Mouse (Mus musculus) heart, embryonic 16.5 days (tissue): ENCODE data around the gene Hbs1l. TPM values are rescaled to one million over a fixed set of nuclear protein-coding genes. Genes with fewer than 3 reads are reported as not detected.

Experiments used
- ATAC-seq: fragments of 200-750 bp; cut with Nextera tagmentation; replicated peaks from 2 replicates; pipeline ENCODE4 v1.8.0; 2017; ENCODE audit warnings: moderate number of reproducible peaks; ENCODE audit not compliant: insufficient read depth, low FRiP score; ENCODE audit errors: extremely low read depth
- H3K27ac ChIP-seq: fragments of 300-500 bp; sonication (generic); 2 replicates; pipeline ENCODE4 v1.5.1; 2014; ENCODE audit warnings: mild to moderate bottlenecking, low read length, control low read depth, moderate library complexity
- H3K27me3 ChIP-seq: fragments of 300-500 bp; sonication (generic); 2 replicates; pipeline ENCODE4 v1.6.1; 2014; ENCODE audit warnings: low read length, mixed read lengths; ENCODE audit not compliant: control insufficient read depth, insufficient read depth
- H3K36me3 ChIP-seq: fragments of 300-500 bp; sonication (generic); 2 replicates; pipeline ENCODE4 v1.6.1; 2014; ENCODE audit not compliant: control insufficient read depth, insufficient read depth
- H3K4me1 ChIP-seq: fragments of 300-500 bp; sonication (generic); 2 replicates; pipeline ENCODE4 v1.6.1; 2014; ENCODE audit warnings: low read length, mixed read lengths; ENCODE audit not compliant: control insufficient read depth, insufficient read depth
- H3K4me2 ChIP-seq: fragments of 300-500 bp; sonication (generic); 2 replicates; pipeline ENCODE4 v1.6.1; 2014; ENCODE audit warnings: low read depth, mild to moderate bottlenecking, control low read depth, low read length
- H3K4me3 ChIP-seq: fragments of 300-500 bp; sonication (generic); 2 replicates; pipeline ENCODE4 v1.5.1; 2014; ENCODE audit warnings: mild to moderate bottlenecking, control low read depth, low read length
- H3K9ac ChIP-seq: fragments of 300-500 bp; sonication (generic); 2 replicates; pipeline ENCODE4 v1.6.1; 2014; ENCODE audit warnings: low read length, control low read depth
- H3K9me3 ChIP-seq: fragments of 300-500 bp; sonication (generic); replicated peaks from 2 replicates; pipeline ENCODE4 v1.6.1; 2016; ENCODE audit warnings: low read length; ENCODE audit not compliant: control insufficient read depth
- WGBS: fragments of 180-500 bp; shearing (Covaris S2); extraction: QIAGEN DNeasy Blood & Tissue Kit; methylation state at CpG from one replicate; pipeline ENCODE4 v1.1.7; 2014; 5-methylcytosine and 5-hydroxymethylcytosine counted together
- polyA plus RNA-seq: library from polyadenylated mRNA; unstranded; fragments of >200 nt; fragmentation: Nextera tagmentation; extraction: Ambion mirVana; gene quantifications from 2 replicates; pipeline ENCODE4 v1.2.1, GENCODE M21; 2015

Gene Hbs1l
- polyA plus RNA-seq, 1 experiment from 2014 or later = 73.1 TPM

DNA sequence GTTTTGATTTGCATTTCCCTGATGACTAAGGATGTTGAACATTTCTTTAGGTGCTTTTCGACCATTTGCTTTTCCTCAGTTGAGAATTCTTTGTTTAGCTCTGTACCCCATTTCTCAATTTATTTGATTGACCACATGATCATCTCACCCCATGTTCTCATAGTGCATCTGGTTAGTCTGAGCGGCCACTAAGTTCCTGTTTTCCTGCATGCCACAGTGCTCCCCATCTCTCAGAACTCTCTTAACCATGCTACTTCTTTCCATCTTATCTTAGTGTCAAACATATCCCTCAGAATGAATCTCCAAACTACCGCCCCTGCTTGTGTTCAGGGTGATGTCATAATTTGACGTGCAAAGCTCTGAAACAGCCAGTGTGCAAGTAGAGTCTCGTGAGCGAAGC, 30.6 kb downstream of the Hbs1l start:
- no peak overlapping the region for H3K4me2 ChIP-seq
- H3K4me3 ChIP-seq = no peak overlapping the region
- WGBS = 87% methylated on average over 6 of the region's 6 CpGs
- H3K9ac ChIP-seq = no peak overlapping the region
- H3K27me3 ChIP-seq = no peaks in the 10 kb centered on the region
- H3K27ac ChIP-seq = no peak overlapping the region
- no peak for ATAC-seq
- H3K36me3 ChIP-seq = peaks cover 3% of the 10 kb centered on the region; the same call in 1 of the 2 replicates
- H3K4me1 ChIP-seq = peaks cover 11% of the 10 kb centered on the region
- H3K9me3 ChIP-seq = no peaks in the 10 kb centered on the region

GRCm38 (mm10) chr10:21327605-21328135, 31.9 kb downstream of the Hbs1l start:
- Histone ChIP-seq H3K27me3 (no peaks in the 10 kb centered on the region), H3K4me1 (peaks cover 11% of the 10 kb centered on the region), H3K27ac (peak overlapping the region; percentile 57), H3K4me3 (no peak overlapping the region), H3K9me3 (no peaks in the 10 kb centered on the region), H3K9ac (no peak overlapping the region), H3K36me3 (peaks cover 11% of the 10 kb centered on the region; the same call in 1 of the 2 replicates), H3K4me2 (peak overlapping the region; percentile 21; the same call in 1 of the 2 replicates)
- WGBS = 32% methylated on average over 7 of the region's 7 CpGs
- no peak; the same call in 1 of the 2 replicates for ATAC-seq

- 54% methylated on average over 7 of the region's 7 CpGs for WGBS
- Histone ChIP-seq H3K27ac (0 out of 2 replicates have a peak overlapping the region, but pooled peaks have one; percentile 25), H3K9ac (no peak overlapping the region), H3K4me3 (no peak overlapping the region), H3K4me1 (0 out of 2 replicates have a peak, but pooled peaks cover 2% of the 10 kb centered on the region), H3K27me3 (no peaks in the 10 kb centered on the region), H3K36me3 (peaks cover 24% of the 10 kb centered on the region), H3K9me3 (0 out of 2 replicates have a peak, but pooled peaks cover 2% of the 10 kb centered on the region), H3K4me2 (no peak overlapping the region)
- ATAC-seq = peak; percentile 49; the same call in 1 of the 2 replicates
Observed at GRCm38 (mm10) chr10:21334349-21335105, 38.7 kb downstream of the Hbs1l start.

GRCm38 (mm10) chr10:21335534-21335933, 39.8 kb downstream of the Hbs1l start:
- WGBS = 84% methylated on average over 5 of the region's 5 CpGs
- H3K9ac ChIP-seq = no peak overlapping the region
- peaks cover 24% of the 10 kb centered on the region for H3K36me3 ChIP-seq
- no peak overlapping the region for H3K4me2 ChIP-seq
- ATAC-seq = no peak
- H3K9me3 ChIP-seq = 0 out of 2 replicates have a peak, but pooled peaks cover 2% of the 10 kb centered on the region
- H3K27ac ChIP-seq = no peak overlapping the region
- H3K27me3 ChIP-seq = no peaks in the 10 kb centered on the region
- no peak overlapping the region for H3K4me3 ChIP-seq
- H3K4me1 ChIP-seq = 0 out of 2 replicates have a peak, but pooled peaks cover 2% of the 10 kb centered on the region

GRCm38 (mm10) chr10:21337191-21337590, 41.4 kb downstream of the Hbs1l start:
- H3K36me3 ChIP-seq = peaks cover 21% of the 10 kb centered on the region
- 0 out of 2 replicates have a peak, but pooled peaks cover 2% of the 10 kb centered on the region for H3K9me3 ChIP-seq
- ATAC-seq = no peak
- H3K4me2 ChIP-seq = no peak overlapping the region
- H3K27ac ChIP-seq = no peak overlapping the region
- H3K4me1 ChIP-seq = 0 out of 2 replicates have a peak, but pooled peaks cover 2% of the 10 kb centered on the region
- WGBS = 64% methylated on average over 2 of the region's 2 CpGs
- no peak overlapping the region for H3K9ac ChIP-seq
- H3K4me3 ChIP-seq = no peak overlapping the region
- H3K27me3 ChIP-seq = no peaks in the 10 kb centered on the region

DNA sequence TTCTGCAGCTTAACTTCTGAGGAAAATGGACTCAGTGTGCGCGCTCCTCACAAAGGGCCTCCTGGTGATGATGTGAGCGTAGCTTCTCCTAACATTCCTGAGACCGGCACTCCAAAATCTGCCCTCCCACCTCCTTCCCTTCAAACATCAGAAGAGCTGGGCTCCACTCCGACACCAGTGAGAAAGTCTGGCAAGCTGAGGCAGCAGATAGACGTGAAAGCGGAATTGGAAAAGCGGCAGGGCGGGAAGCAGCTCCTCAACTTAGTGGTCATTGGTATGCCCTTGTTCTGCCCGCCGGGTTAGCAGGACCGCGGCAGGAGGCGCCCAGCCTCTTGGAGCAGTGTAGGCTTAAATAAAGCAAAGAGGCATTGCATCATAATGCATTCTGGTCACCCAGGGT, 45.9 kb downstream of the Hbs1l start:
- Histone ChIP-seq H3K9ac (no peak overlapping the region), H3K9me3 (0 out of 2 replicates have a peak, but pooled peaks cover 2% of the 10 kb centered on the region), H3K27me3 (no peaks in the 10 kb centered on the region), H3K4me1 (no peaks in the 10 kb centered on the region), H3K36me3 (peaks cover 32% of the 10 kb centered on the region), H3K27ac (no peak overlapping the region), H3K4me2 (no peak overlapping the region), H3K4me3 (no peak overlapping the region)
- no peak for ATAC-seq
- WGBS = 86% methylated on average over 14 of the region's 14 CpGs

DNA sequence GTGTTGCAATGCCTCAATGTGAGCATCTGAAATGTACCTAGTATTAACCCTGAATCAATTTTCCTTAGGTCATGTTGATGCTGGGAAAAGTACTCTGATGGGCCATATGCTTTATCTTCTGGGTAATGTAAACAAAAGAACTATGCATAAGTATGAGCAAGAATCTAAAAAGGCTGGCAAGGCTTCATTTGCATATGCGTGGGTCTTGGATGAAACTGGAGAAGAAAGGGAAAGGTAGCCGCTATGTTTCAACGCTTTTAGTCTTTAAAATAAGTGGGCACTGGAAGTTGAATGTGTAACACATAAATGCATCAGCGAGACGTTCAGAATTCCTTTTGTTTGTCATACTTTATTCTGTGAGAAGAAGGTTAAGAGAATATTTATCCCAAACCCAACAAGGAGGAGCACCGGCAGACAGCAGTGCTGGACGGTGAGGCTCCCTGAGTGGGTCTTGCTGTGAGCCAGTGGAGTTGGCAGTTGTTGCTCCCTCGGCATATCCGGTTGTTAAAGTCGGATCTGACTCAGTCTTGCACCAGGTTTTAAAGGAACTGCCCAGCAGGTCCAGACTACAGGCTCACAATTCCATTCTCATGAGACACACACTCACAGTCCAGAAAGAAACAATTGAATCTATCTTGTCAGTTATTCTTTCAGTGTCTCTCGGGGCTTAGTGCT, 46.7 kb downstream of the Hbs1l start:
- Histone ChIP-seq H3K4me2 (no peak overlapping the region), H3K9ac (no peak overlapping the region), H3K4me3 (no peak overlapping the region), H3K4me1 (no peaks in the 10 kb centered on the region), H3K36me3 (peaks cover 25% of the 10 kb centered on the region), H3K27me3 (no peaks in the 10 kb centered on the region), H3K27ac (no peak overlapping the region), H3K9me3 (no peaks in the 10 kb centered on the region)
- WGBS = 92% methylated on average over 11 of the region's 11 CpGs
- ATAC-seq = no peak

- Histone ChIP-seq H3K27me3 (no peaks in the 10 kb centered on the region), H3K27ac (no peak overlapping the region), H3K4me1 (no peaks in the 10 kb centered on the region), H3K4me3 (no peak overlapping the region), H3K9ac (no peak overlapping the region), H3K4me2 (no peak overlapping the region), H3K9me3 (no peaks in the 10 kb centered on the region), H3K36me3 (peaks cover 35% of the 10 kb centered on the region)
- 93% methylated on average over 4 of the region's 4 CpGs for WGBS
- ATAC-seq = no peak
Observed at GRCm38 (mm10) chr10:21347332-21347731, 51.6 kb downstream of the Hbs1l start.

DNA sequence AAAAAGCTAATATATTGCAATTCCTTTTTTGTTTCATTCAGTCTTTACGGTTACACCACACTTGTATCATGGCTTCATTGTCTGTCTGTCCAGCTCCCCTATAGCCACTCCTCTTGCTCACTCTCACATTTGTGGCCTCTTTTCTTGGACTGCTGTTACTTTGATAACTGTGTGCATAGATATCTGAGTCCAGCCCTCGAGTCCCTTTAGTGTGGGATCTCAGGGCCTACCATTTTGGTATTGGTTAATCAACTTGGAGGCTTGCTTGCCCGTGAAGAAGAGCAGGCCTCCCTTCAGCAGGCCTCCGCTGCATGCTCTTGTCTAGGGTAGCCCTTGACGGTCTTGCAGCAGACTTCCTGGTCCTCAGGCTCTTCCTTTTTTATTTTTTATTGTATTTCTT, 53.7 kb downstream of the Hbs1l start:
- ATAC-seq = no peak
- H3K36me3 ChIP-seq = peaks cover 38% of the 10 kb centered on the region
- no peaks in the 10 kb centered on the region for H3K4me1 ChIP-seq
- 90% methylated on average over 5 of the region's 5 CpGs for WGBS
- no peak overlapping the region for H3K9ac ChIP-seq
- no peaks in the 10 kb centered on the region for H3K9me3 ChIP-seq
- H3K4me3 ChIP-seq = no peak overlapping the region
- H3K27ac ChIP-seq = no peak overlapping the region
- no peaks in the 10 kb centered on the region for H3K27me3 ChIP-seq
- no peak overlapping the region for H3K4me2 ChIP-seq
